Mouse (Mus musculus) adrenal gland, postnatal 0 days (tissue): Measurements from ENCODE around the gene Vav3. TPM values are rescaled to one million over a fixed set of nuclear protein-coding genes. Genes with fewer than 3 reads are reported as not detected.

Source experiments
- polyA plus RNA-seq: library from polyadenylated mRNA; unstranded; fragments of >200 nt; fragmentation: Nextera tagmentation; extraction: Ambion mirVana; gene quantifications from 2 replicates; pipeline ENCODE4 v1.2.1, GENCODE M21; 2015

Vav3 gene
- polyA plus RNA-seq = 4.1 and 4.4 TPM in 2 replicates

GRCm38 (mm10) chr3:109340274-109341070, at the start of gene Vav3:
Vav3 (plus strand) TSS chr3:109340653.

Other genes with a start within 250 kb of the Vav3 start
- 14.8 and 18.6 TPM in 2 replicates for gene Slc25a24, start 217.5 kb upstream of the Vav3 start, polyA plus RNA-seq